Mouse (Mus musculus) thymus, postnatal 0 days (tissue): ENCODE results near the gene Cpsf2. TPM values are rescaled to one million over a fixed set of nuclear protein-coding genes. Genes with fewer than 3 reads are reported as not detected.
A peak's percentile ranks its signal among the peaks of the same experiment; 100 is the strongest.
"Not testable (repeated sequence)": the region's sequence is repeated elsewhere in the genome, so short reads cannot be mapped to it uniquely, and the experiment has no call there.

ENCODE experiments used
- DNase-seq: peaks from one replicate; pipeline ENCODE4 v3.0.0-alpha.2; 2015; ENCODE audit warnings: low spot score
- polyA plus RNA-seq: library from polyadenylated mRNA; unstranded; fragments of >200 nt; fragmentation: Nextera tagmentation; extraction: Ambion mirVana; gene quantifications from 2 replicates; pipeline ENCODE4 v1.2.1, GENCODE M21; 2015

Gene Cpsf2
- 27.6 and 28.5 TPM in 2 replicates for polyA plus RNA-seq

GRCm38 (mm10) chr12:101975601-101976571, at the start of gene Cpsf2:
Cpsf2 (plus strand) TSS chr12:101975988.
- DNase-seq = peak; percentile 85

GRCm38 (mm10) chr12:101928423-101928822, 47.4 kb upstream of the Cpsf2 start:
- no peak for DNase-seq

GRCm38 (mm10) chr12:101935223-101935622, 40.6 kb upstream of the Cpsf2 start:
- no peak for DNase-seq

- no peak for DNase-seq
Measured at GRCm38 (mm10) chr12:101937572-101937971, 38.2 kb upstream of the Cpsf2 start.

- DNase-seq = no peak
Measured at GRCm38 (mm10) chr12:101947986-101948385, 27.8 kb upstream of the Cpsf2 start.

- no peak for DNase-seq
Measured at GRCm38 (mm10) chr12:101948801-101949200, 27.0 kb upstream of the Cpsf2 start.

GRCm38 (mm10) chr12:101955821-101956220, 20.0 kb upstream of the Cpsf2 start:
- DNase-seq = not testable (repeated sequence)

GRCm38 (mm10) chr12:101957079-101957941, 18.5 kb upstream of the Cpsf2 start:
- DNase-seq = peak; percentile 10

GRCm38 (mm10) chr12:101957942-101958544, 17.7 kb upstream of the Cpsf2 start, which contains the start of gene Atxn3:
Atxn3 (minus strand) TSS chr12:101958246.
- peak; percentile 98 for DNase-seq

GRCm38 (mm10) chr12:101958556-101958955, 17.2 kb upstream of the Cpsf2 start:
- DNase-seq = no peak

- not testable (repeated sequence) for DNase-seq
Measured at GRCm38 (mm10) chr12:101958960-101959780, 16.6 kb upstream of the Cpsf2 start.

GRCm38 (mm10) chr12:101971311-101971710, 4.5 kb upstream of the Cpsf2 start:
- no peak for DNase-seq

GRCm38 (mm10) chr12:101972230-101972629, 3.6 kb upstream of the Cpsf2 start:
- DNase-seq = no peak

- DNase-seq = no peak
Measured at GRCm38 (mm10) chr12:101974571-101974970, 1.2 kb upstream of the Cpsf2 start.

- no peak for DNase-seq
Measured at GRCm38 (mm10) chr12:101975167-101975600, 604 bp upstream of the Cpsf2 start.

GRCm38 (mm10) chr12:101976651-101977403, 1.0 kb downstream of the Cpsf2 start:
- no peak for DNase-seq

- no peak for DNase-seq
Measured at GRCm38 (mm10) chr12:101977404-101977915, 1.7 kb downstream of the Cpsf2 start.

- DNase-seq = no peak
Measured at GRCm38 (mm10) chr12:101978162-101978561, 2.4 kb downstream of the Cpsf2 start.

- DNase-seq = no peak
Measured at GRCm38 (mm10) chr12:101978588-101978987, 2.8 kb downstream of the Cpsf2 start.
